Mouse (Mus musculus) CH12.LX (cell line): ENCODE results near the gene Gm4559.

ENCODE experiments used
- CTCF ChIP-seq, 2 experiments: IDR thresholded peaks in 1 of 2; conservative IDR thresholded peaks in 1 of 2; 2 replicates each; pipeline ENCODE4 v1.5.1; 2011 to 2012; ENCODE audit warnings: low read depth in 2 of 2, low read length in 2 of 2, improper control_type of control experiment in 1 of 2, inconsistent platforms in 1 of 2, mild to moderate bottlenecking in 1 of 2, moderate library complexity in 1 of 2
- JUND ChIP-seq: conservative IDR thresholded peaks from 2 replicates; pipeline ENCODE4 v1.6.1; 2011; ENCODE audit warnings: low read depth, low read length, improper control_type of control experiment
- MAZ ChIP-seq: IDR thresholded peaks from 2 replicates; pipeline ENCODE4 v1.6.1; 2012; ENCODE audit warnings: low read depth, mild to moderate bottlenecking, inconsistent platforms, low read length, improper control_type of control experiment, moderate library complexity
- MEF2A ChIP-seq: IDR thresholded peaks from 2 replicates; pipeline ENCODE4 v1.6.1; 2014; ENCODE audit warnings: low read depth, mild to moderate bottlenecking, inconsistent platforms, low read length, improper control_type of control experiment, borderline replicate concordance
- POLR2A ChIP-seq: IDR thresholded peaks from 2 replicates; pipeline ENCODE4 v1.6.1; 2011; ENCODE audit warnings: low read depth, mild to moderate bottlenecking, improper control_type of control experiment, low read length
- POLR2AphosphoS2 ChIP-seq: IDR thresholded peaks from 2 replicates; pipeline ENCODE4 v1.6.1; 2011; ENCODE audit warnings: low read depth, low read length, improper control_type of control experiment
- RCOR1 ChIP-seq: conservative IDR thresholded peaks from 2 replicates; pipeline ENCODE4 v1.6.1; 2012; ENCODE audit warnings: low read depth, mild to moderate bottlenecking, inconsistent platforms, low read length, improper control_type of control experiment
- USF1 ChIP-seq: IDR thresholded peaks from 2 replicates; pipeline ENCODE4 v1.6.1; 2014; ENCODE audit warnings: low read depth, mild to moderate bottlenecking, inconsistent platforms, low read length, improper control_type of control experiment
- USF2 ChIP-seq: conservative IDR thresholded peaks from 2 replicates; pipeline ENCODE4 v1.6.1; 2011; ENCODE audit warnings: low read depth, low read length, improper control_type of control experiment

GRCm38 (mm10) chr7:142303249-142303648 is 29.1 kb upstream of the Gm4559 start, which contains the start of gene Krtap5-4:
- no peak for TF ChIP-seq CTCF (conservative IDR thresholded peaks at IDR 0.05 in 1 of 2, IDR thresholded peaks at IDR 0.05 in 1 of 2; ENCODE audit: low read depth in 2 of 2, low read length in 2 of 2)
- no peak for TF ChIP-seq POLR2A
- TF ChIP-seq POLR2AphosphoS2: no peak
- TF ChIP-seq JUND: no peak
- no peak for TF ChIP-seq USF1
- no peak for TF ChIP-seq RCOR1
- TF ChIP-seq USF2: no peak
- no peak for TF ChIP-seq MEF2A
- no peak for TF ChIP-seq MAZ
